Mouse (Mus musculus) testis, adult 2 months (tissue): Measurements from ENCODE around the gene C2cd4d.

Source experiments
- CTCF ChIP-seq: fragments of 200-500 bp; IDR thresholded peaks from 2 replicates; pipeline ENCODE4 v1.5.1; 2012; ENCODE audit warnings: low read depth, mild to moderate bottlenecking, inconsistent platforms, low read length, moderate library complexity; ENCODE audit not compliant: control insufficient read depth, insufficient read depth, insufficient replicate concordance
- POLR2A ChIP-seq: fragments of 200-500 bp; IDR thresholded peaks from 2 replicates; pipeline ENCODE4 v1.6.1; 2012; ENCODE audit warnings: low read depth, mild to moderate bottlenecking, inconsistent platforms, low read length, moderate library complexity; ENCODE audit not compliant: control insufficient read depth

- TF ChIP-seq POLR2A (no peak), CTCF (no peak)
Observed at GRCm38 (mm10) chr3:94391001-94391400, 28.8 kb downstream of the C2cd4d start.
